Mouse (Mus musculus): ENCODE data around the gene 1700024P04Rik.
"Not testable (repeated sequence)": the region's sequence is repeated elsewhere in the genome, so short reads cannot be mapped to it uniquely, and the experiment has no call there.

The 1700024P04Rik gene

DNA sequence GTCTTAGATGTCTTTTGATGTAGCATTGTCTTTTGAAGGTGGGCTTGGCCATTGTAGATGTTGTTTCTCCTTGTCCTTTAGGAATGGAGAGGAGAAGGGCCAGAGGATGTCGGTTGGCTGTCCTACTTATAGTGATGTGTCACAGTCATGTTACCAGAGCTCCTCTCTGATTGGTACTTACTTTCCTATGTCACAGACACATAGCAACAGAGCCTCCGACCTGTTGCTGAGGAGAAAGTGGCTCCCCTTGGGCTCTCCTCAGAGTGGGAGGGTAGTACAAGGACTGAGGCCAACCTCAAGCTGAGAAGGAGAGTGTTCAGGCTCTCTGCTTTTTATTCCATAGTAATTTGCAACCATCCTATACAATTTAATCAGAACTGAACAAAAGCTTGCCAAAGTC lies at the start of gene 1700024P04Rik:
TSS of gene 1700024P04Rik (minus strand) at position 101 of the 400 bp plus-strand sequence.
- no peak for DNase-seq (ENCODE audit: low spot score)

GRCm38 (mm10) chr13:99031223-99032216 lies 47.2 kb upstream of the 1700024P04Rik start:
- no peak for DNase-seq (ENCODE audit: low spot score)

GRCm38 (mm10) chr13:99030579-99031200 lies 46.3 kb upstream of the 1700024P04Rik start:
- no peak for DNase-seq (ENCODE audit: low spot score)

DNA sequence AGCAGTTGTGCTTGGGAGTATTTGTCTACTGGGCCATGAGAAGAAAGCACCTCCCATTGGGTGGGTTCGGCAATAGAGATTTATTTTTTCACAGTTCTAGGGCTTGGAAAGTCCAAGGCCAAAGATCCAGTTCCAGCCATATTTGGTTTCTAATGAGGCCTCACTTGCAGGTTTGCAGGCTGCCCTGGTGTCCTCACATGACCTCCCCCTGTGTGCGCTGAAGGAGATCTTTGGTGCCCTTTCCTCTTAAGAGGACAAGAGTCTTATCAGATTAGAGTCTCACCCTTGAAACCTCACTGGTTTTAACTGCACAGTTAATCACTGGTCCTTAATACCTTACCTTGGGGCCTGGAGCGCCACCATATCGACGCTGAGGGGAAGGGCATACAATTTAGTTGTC lies 40.9 kb upstream of the 1700024P04Rik start:
- no peak for DNase-seq (ENCODE audit: low spot score)

GRCm38 (mm10) chr13:99022036-99022435 lies 37.7 kb upstream of the 1700024P04Rik start:
- no peak for DNase-seq (ENCODE audit: low spot score)

DNA sequence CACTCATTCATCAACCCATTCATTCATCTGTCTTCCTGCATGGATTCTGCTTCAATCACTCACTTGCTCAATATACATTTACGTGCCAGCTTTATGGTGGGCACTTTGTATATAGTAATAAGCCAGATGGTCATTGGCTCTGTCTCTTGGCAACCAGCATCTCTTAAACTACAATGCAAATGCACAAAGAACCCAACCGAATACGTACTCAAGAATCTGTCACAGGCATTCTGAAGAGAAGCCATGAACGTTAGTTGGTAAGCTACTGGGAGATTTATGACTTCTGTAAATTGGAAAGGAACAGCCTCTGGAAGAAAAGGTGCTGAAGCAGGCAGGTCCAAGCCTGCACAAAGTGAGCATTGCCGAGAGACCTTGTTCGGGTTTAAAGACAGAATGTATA lies 36.8 kb upstream of the 1700024P04Rik start:
- no peak for DNase-seq (ENCODE audit: low spot score)

- DNase-seq (ENCODE audit: low spot score) = no peak
Observed at GRCm38 (mm10) chr13:99019831-99020669, 35.7 kb upstream of the 1700024P04Rik start.

DNA sequence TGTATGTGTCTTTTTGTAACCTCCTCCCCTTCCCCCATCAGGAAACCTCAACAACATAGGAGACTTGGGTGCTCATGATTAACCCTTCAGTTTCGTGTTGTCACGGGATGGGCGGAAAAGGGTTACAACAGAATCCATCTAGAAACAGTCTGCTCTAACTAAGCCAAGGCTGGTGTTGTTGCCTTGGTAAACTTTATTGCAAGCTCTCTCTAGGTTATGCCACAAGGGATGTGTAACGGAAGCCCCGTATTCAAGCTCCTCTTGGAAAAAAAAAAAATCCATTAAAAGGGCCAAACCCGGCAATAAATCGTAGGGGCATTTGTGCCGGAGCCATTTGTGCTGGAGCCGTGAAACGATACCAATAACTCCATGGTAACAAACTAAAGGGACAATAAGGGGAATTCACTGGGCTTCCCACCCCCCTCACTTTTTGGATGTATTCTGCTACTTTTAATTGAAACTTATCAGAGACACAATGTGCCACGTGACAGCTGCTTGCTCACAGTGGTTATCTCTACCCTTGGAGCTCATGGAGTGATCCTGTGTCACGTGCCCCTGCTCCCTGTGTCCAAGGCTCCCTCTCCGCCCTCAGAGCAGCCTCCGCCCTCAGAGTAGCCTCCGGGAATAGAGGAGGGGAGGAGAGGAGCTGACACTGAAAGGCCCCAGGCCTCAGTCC lies 34.3 kb upstream of the 1700024P04Rik start:
- DNase-seq (ENCODE audit: low spot score) = no peak

DNA sequence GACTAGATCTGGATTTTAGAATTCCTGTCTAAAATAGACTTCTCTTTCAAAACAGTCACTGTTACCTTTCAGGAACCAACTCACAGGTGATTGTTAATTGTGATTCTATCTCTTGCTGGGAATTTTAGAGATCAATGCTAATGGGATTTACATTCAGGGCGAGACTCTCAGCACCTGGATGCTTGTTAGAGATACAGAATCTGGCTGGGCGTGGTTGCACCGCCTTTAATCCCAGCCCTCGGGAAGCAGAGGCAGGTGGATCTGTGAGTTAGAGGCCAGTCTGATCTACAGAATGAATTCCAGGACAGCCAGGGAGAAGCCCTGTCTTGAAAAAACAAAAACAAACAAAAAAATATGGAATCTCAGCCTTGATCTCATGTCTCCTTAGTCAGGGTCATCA lies 32.3 kb upstream of the 1700024P04Rik start:
- no peak for DNase-seq (ENCODE audit: low spot score)

DNA sequence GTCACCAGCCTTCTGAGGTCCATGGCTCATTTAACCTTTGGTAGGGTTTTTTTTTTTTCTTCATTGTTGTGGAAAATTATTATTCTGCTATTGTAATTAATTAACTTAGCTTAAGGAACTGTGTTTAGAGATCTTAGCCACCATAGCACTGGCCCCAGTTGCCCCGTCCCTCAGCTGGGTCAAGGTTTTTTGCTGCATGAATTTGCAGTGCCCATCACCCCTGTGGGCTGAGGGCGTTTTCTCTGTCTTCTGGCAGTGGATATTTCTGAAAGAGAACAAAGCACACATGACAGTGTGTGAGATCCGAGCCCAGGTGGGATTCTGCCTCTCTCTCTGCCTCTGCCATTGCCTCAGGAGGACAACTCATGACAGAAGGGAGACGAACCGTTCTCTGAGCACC lies 28.5 kb upstream of the 1700024P04Rik start:
- no peak for DNase-seq (ENCODE audit: low spot score)

GRCm38 (mm10) chr13:99008013-99008412 lies 23.6 kb upstream of the 1700024P04Rik start:
- no peak for DNase-seq (ENCODE audit: low spot score)

GRCm38 (mm10) chr13:99006389-99007099 lies 22.2 kb upstream of the 1700024P04Rik start:
- no peak for DNase-seq (ENCODE audit: low spot score)

DNA sequence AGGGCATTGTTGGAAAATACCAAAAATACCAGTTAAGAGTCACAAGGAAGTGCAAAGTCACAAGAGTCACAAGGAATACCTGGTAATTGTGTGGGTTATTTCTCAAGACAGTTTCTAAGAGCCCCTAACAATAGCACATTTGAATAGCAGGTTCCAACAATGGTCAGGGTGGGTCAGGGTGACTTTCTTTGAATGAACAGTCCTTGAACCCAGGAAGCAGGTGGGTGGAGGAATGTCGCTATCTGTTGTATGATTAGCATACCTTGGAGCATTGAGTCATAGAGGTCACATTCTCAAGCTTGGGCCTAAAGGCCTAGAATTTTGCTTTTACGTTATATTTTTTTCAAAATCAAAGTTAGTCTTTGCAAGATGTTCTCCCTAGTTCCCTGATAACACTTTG lies 17.3 kb upstream of the 1700024P04Rik start:
- DNase-seq (ENCODE audit: low spot score) = not testable (repeated sequence)

- no peak for DNase-seq (ENCODE audit: low spot score)
Observed at GRCm38 (mm10) chr13:98997025-98997424, 12.7 kb upstream of the 1700024P04Rik start.

DNA sequence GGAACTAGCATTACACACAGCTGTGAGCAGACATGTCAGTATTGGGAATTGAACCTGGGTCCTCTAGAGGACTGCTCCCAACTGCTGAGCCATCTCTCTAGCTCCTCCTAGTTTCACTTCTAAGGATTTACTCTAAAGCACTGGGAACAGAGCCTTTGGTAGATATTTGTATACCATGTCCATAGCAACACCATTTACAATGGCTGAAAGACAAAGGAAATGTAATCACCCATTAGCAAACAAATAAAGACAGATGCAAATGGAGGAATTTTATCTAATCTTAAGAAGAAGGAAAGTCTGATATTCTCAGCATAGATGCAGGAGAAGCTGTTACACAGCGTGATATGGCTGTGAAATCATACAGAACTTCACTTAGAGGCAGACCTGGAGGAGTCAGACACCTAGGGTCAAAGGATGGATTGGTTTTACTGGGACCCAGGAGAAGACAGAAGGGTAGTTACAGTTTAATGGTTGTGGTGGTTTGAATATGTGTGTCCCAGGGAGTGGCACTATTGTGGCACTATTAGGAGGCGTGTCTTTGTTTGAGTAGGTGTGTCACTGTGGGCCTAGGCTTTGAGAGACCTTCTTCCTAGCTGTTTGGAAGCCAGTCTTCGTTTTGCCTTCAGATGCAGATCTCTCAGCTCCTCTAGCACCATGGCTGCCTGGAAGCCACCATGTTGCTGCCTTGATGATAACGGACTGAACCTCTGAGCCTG lies 7.1 kb downstream of the 1700024P04Rik start:
- DNase-seq (ENCODE audit: low spot score) = no peak

DNA sequence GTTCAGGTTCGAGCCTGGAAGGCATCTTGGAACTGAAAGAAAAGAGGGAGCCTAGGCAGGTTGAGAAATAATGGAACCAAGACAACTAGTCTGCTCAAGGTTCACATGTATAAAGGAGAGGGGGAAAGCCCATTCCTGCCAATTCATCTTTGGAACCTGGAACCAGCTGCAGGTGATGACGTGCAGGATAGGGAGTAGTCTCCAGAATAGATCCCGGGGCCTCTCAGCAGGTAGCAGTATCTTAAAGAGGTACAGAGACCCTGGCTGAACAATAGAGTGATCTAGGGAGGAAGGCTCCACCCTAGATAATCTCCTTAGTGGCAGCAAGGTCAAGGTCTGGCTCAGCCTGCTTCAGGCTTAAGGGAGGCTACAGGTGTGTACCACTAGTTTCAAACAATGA lies 8.3 kb downstream of the 1700024P04Rik start:
- DNase-seq (ENCODE audit: low spot score) = not testable (repeated sequence)

- no peak for DNase-seq (ENCODE audit: low spot score)
Observed at GRCm38 (mm10) chr13:98972090-98972489, 12.3 kb downstream of the 1700024P04Rik start.

GRCm38 (mm10) chr13:98971641-98972040 lies 12.7 kb downstream of the 1700024P04Rik start:
- DNase-seq (ENCODE audit: low spot score) = no peak

DNA sequence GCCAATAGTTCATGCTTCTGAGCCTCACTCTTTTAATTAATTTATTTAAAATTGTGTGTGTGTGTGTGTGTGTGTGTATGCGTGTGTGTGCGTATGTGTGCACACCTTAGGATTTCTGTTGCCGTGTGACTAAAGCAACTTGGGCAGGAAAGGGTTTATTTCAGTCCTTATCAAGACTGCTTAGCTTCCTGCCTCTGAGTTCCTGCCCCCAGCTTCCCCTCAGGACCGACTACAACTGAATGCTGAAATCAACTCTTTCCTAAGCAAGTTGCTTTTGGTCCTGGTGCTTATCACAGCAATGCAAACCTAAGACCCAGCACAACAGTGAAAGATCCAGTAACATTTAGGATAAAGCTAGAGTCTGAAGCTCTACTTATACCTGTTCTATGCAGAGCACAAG lies 15.8 kb downstream of the 1700024P04Rik start:
- DNase-seq (ENCODE audit: low spot score) = no peak

GRCm38 (mm10) chr13:98967942-98968341 lies 16.4 kb downstream of the 1700024P04Rik start:
- no peak for DNase-seq (ENCODE audit: low spot score)

All from left cerebral cortex, adult 11 months (tissue).